Comparison of ENCODE assay signal across 8 mouse cellular contexts in genomic region chr2:30123729-30124471, GRCm38 (mm10). TPM values are rescaled to one million over a fixed set of nuclear protein-coding genes. Genes with fewer than 3 reads are reported as not detected.
DNase-seq lines count a peak whose midpoint lies in the region; ATAC-seq and TF ChIP-seq lines count a peak whose summit lies in the region.

No protein-coding gene starts in this region.

- under 1% methylated on average over 44 of the region's 44 CpGs for WGBS in kidney, postnatal 0 days
- WGBS in embryonic facial prominence, embryonic 14.5 days, result 1% methylated on average over 26 of the region's 44 CpGs
- 1% methylated on average over 44 of the region's 44 CpGs for WGBS in midbrain, embryonic 14.5 days

- H3K79me2 ChIP-seq in MEL (ENCODE audit: control insufficient read depth, insufficient read depth, low read length, poor library complexity), result peaks cover 2% of the 10 kb centered on the region; the same call in 1 of the 2 replicates

- peak overlapping the region; percentile 94 for H3K4me2 ChIP-seq in kidney, postnatal 0 days (ENCODE audit: low read length)
- H3K4me2 ChIP-seq in embryonic facial prominence, embryonic 14.5 days (ENCODE audit: low read depth, low read length), result peak overlapping the region; percentile 82
- peak overlapping the region; percentile 97 for H3K4me2 ChIP-seq in midbrain, embryonic 14.5 days (ENCODE audit: low read length)

- no peak; the same call in 1 of the 2 replicates for ATAC-seq in kidney, postnatal 0 days (replicated peaks; ENCODE audit: low FRiP score, low read depth)
- ATAC-seq in embryonic facial prominence, embryonic 14.5 days (ENCODE audit: low read depth), result peak; percentile 62
- ATAC-seq in inflammation-experienced regulatory T-cells, adult 6 months, result peak; percentile 59
- ATAC-seq in midbrain, embryonic 14.5 days (ENCODE audit: low FRiP score, low TSS enrichment), result peak; percentile 66

- no peak for TF ChIP-seq RAD21 in MEL (IDR thresholded peaks at IDR 0.05; ENCODE audit: low read depth, low read length)

- H3K4me1 ChIP-seq in kidney, postnatal 0 days (replicated peaks; ENCODE audit: insufficient read depth, low read length), result peaks cover 15% of the 10 kb centered on the region; the same call in 1 of the 2 replicates
- peaks cover 2 to 11% of the 10 kb centered on the region in 2 experiments for H3K4me1 ChIP-seq in MEL (ENCODE audit: control insufficient read depth in 1 of 2, insufficient read depth in 2 of 2, low read length in 2 of 2)
- peaks cover 13% of the 10 kb centered on the region for H3K4me1 ChIP-seq in embryonic facial prominence, embryonic 14.5 days (ENCODE audit: control insufficient read depth, insufficient read depth, low read length)
- peaks cover 35% of the 10 kb centered on the region for H3K4me1 ChIP-seq in midbrain, embryonic 14.5 days (ENCODE audit: control insufficient read depth, insufficient read depth, low read length)

- TF ChIP-seq POLR2A in MEL (IDR thresholded peaks at IDR 0.05; ENCODE audit: control insufficient read depth in 1 of 2, insufficient read depth in 1 of 2, low read depth in 1 of 2, low read length in 2 of 2, poor library complexity in 1 of 2), result no peak

- TF ChIP-seq EP300 in MEL (IDR thresholded peaks at IDR 0.05; ENCODE audit: low read depth in 1 of 2, low read length in 2 of 2), result no peak

- H3K4me3 ChIP-seq in kidney, postnatal 0 days (replicated peaks; ENCODE audit: low read depth, low read length), result peak overlapping the region; percentile 71
- peak overlapping the region; percentile 74 to 95 for H3K4me3 ChIP-seq in MEL (ENCODE audit: control insufficient read depth in 1 of 2, insufficient read depth in 1 of 2, low read depth in 2 of 2, low read length in 2 of 2)
- peak overlapping the region; percentile 80 for H3K4me3 ChIP-seq in embryonic facial prominence, embryonic 14.5 days (ENCODE audit: low read depth, low read length)
- peak overlapping the region; percentile 88 for H3K4me3 ChIP-seq in midbrain, embryonic 14.5 days (replicated peaks; ENCODE audit: low read depth, low read length)

- peak overlapping the region; percentile 88 for H3K9ac ChIP-seq in kidney, postnatal 0 days (ENCODE audit: low read depth, low read length)
- H3K9ac ChIP-seq in MEL (ENCODE audit: control insufficient read depth, low read depth, low read length, poor library complexity, severe bottlenecking), result peak overlapping the region; percentile 93
- H3K9ac ChIP-seq in embryonic facial prominence, embryonic 14.5 days (ENCODE audit: low read depth, low read length), result peak overlapping the region; percentile 87
- H3K9ac ChIP-seq in midbrain, embryonic 14.5 days (replicated peaks; ENCODE audit: low read length), result peak overlapping the region; percentile 95

- H3K9me3 ChIP-seq in kidney, postnatal 0 days (replicated peaks; ENCODE audit: low read length), result no peaks in the 10 kb centered on the region
- H3K9me3 ChIP-seq in MEL (replicated peaks; ENCODE audit: insufficient read depth, low read length), result no peaks in the 10 kb centered on the region
- H3K9me3 ChIP-seq in embryonic facial prominence, embryonic 14.5 days (ENCODE audit: control insufficient read depth, low read length), result no peaks in the 10 kb centered on the region
- no peaks in the 10 kb centered on the region for H3K9me3 ChIP-seq in midbrain, embryonic 14.5 days (ENCODE audit: control insufficient read depth, low read length)

- no peak for DNase-seq in kidney, postnatal 0 days (ENCODE audit: low spot score)
- no peak for DNase-seq in kidney, postnatal 4 days
- no peak for DNase-seq in MEL (ENCODE audit: low read depth, low spot score)
- no peak for DNase-seq in embryonic facial prominence, embryonic 14.5 days (ENCODE audit: low spot score)
- DNase-seq in midbrain, embryonic 14.5 days, result no peak
- no peak for DNase-seq in thymus, postnatal 0 days (ENCODE audit: low spot score)
- no peak for DNase-seq in right cerebral cortex, postnatal 14 days

- H3K27me3 ChIP-seq in kidney, postnatal 0 days (ENCODE audit: insufficient read depth, low read length), result no peaks in the 10 kb centered on the region
- H3K27me3 ChIP-seq in MEL (ENCODE audit: control insufficient read depth in 1 of 2, insufficient read depth in 2 of 2, low read length in 2 of 2), result no peaks in the 10 kb centered on the region
- no peaks in the 10 kb centered on the region for H3K27me3 ChIP-seq in embryonic facial prominence, embryonic 14.5 days (replicated peaks; ENCODE audit: control insufficient read depth, insufficient read depth, low read length)
- H3K27me3 ChIP-seq in midbrain, embryonic 14.5 days (ENCODE audit: control insufficient read depth, insufficient read depth, low read length), result no peaks in the 10 kb centered on the region

- peak overlapping the region; percentile 90 for H3K27ac ChIP-seq in kidney, postnatal 0 days
- peak overlapping the region; percentile 15; the same call in 1 of the 2 replicates for H3K27ac ChIP-seq in MEL (ENCODE audit: control insufficient read depth, low read depth, low read length)
- H3K27ac ChIP-seq in embryonic facial prominence, embryonic 14.5 days (replicated peaks; ENCODE audit: low read depth, low read length), result peak overlapping the region; percentile 63
- H3K27ac ChIP-seq in midbrain, embryonic 14.5 days (replicated peaks; ENCODE audit: low read depth, low read length), result peak overlapping the region; percentile 91

- H3K36me3 ChIP-seq in kidney, postnatal 0 days (ENCODE audit: insufficient read depth, low read length), result no peaks in the 10 kb centered on the region
- H3K36me3 ChIP-seq in MEL (ENCODE audit: control insufficient read depth in 1 of 2, insufficient read depth in 2 of 2, low read length in 2 of 2), result peaks cover 0 to 7% of the 10 kb centered on the region in 2 experiments; a peak in 2 of 4 replicates
- H3K36me3 ChIP-seq in embryonic facial prominence, embryonic 14.5 days (ENCODE audit: control insufficient read depth, insufficient read depth, low read length), result no peaks in the 10 kb centered on the region; the same call in 1 of the 2 replicates
- H3K36me3 ChIP-seq in midbrain, embryonic 14.5 days (ENCODE audit: control insufficient read depth, insufficient read depth, low read length), result 0 out of 2 replicates have a peak, but pooled peaks cover 5% of the 10 kb centered on the region

- no peak; the same call in 1 of the 2 replicates for TF ChIP-seq CTCF in kidney, postnatal 0 days (IDR thresholded peaks at IDR 0.05; ENCODE audit: low read depth)
- TF ChIP-seq CTCF in MEL (IDR thresholded peaks at IDR 0.05 in 2 of 3, conservative IDR thresholded peaks at IDR 0.05 in 1 of 3; ENCODE audit: control insufficient read depth in 1 of 3, insufficient read depth in 1 of 3, low read depth in 2 of 3, low read length in 3 of 3, poor library complexity in 1 of 3, severe bottlenecking in 1 of 3), result no peak

RNA-seq across cellular contexts. Expression of gene Zer1, which starts 0.5 kb away (rescaled TPM):
- 4.4 and 4.9 TPM in 2 replicates for polyA plus RNA-seq in kidney, postnatal 0 days (2015; fragmentation: Nextera tagmentation; extraction: Ambion mirVana)
- total RNA-seq in MEL (2012; rRNA removed), result 3.9 and 4.3 TPM in 2 replicates
- 10 to 100 TPM in 1 of 2 experiments, not detected in 1; 14.0 TPM for polyA plus RNA-seq in MEL (2012; ENCODE audit: insufficient read depth in 1 of 2, insufficient read length in 2 of 2, low read depth in 1 of 2, low replicate concordance in 2 of 2, missing spikeins in 1 of 2)
- 7.9 and 8.3 TPM in 2 replicates for polyA plus RNA-seq in embryonic facial prominence, embryonic 14.5 days (2014; fragmentation: Nextera tagmentation; extraction: Ambion mirVana)
- polyA plus RNA-seq in inflammation-experienced regulatory T-cells, adult 6 months (2017; shearing (Covaris generic)), result 10 to 100 TPM in 2 of 3 experiments, 1 to 10 TPM in 1; 9.1 to 29.1 (median 14.0) TPM
- polyA plus RNA-seq in midbrain, embryonic 14.5 days (2014; fragmentation: Nextera tagmentation; extraction: Ambion mirVana), result 15.1 and 15.6 TPM in 2 replicates
- 5.6 and 9.6 TPM in 2 replicates for polyA plus RNA-seq in thymus, postnatal 0 days (2015; fragmentation: Nextera tagmentation; extraction: Ambion mirVana)

RNA-seq across cellular contexts. Expression of gene Tbc1d13, which starts 9.6 kb away (rescaled TPM):
- polyA plus RNA-seq in kidney, postnatal 0 days (2015; fragmentation: Nextera tagmentation; extraction: Ambion mirVana), result 6.4 and 6.6 TPM in 2 replicates
- total RNA-seq in MEL (2012; rRNA removed), result 49.1 and 62.4 TPM in 2 replicates
- polyA plus RNA-seq in MEL (2012; ENCODE audit: insufficient read depth in 1 of 2, insufficient read length in 2 of 2, low read depth in 1 of 2, low replicate concordance in 2 of 2, missing spikeins in 1 of 2), result 10 to 100 TPM in 1 of 2 experiments, not detected in 1; 78.5 TPM
- 10.5 TPM in 2 replicates for polyA plus RNA-seq in embryonic facial prominence, embryonic 14.5 days (2014; fragmentation: Nextera tagmentation; extraction: Ambion mirVana)
- 1 to 10 TPM; 6.5 to 9.0 (median 8.8) TPM for polyA plus RNA-seq in inflammation-experienced regulatory T-cells, adult 6 months (2017; shearing (Covaris generic))
- polyA plus RNA-seq in midbrain, embryonic 14.5 days (2014; fragmentation: Nextera tagmentation; extraction: Ambion mirVana), result 17.7 and 20.4 TPM in 2 replicates
- polyA plus RNA-seq in thymus, postnatal 0 days (2015; fragmentation: Nextera tagmentation; extraction: Ambion mirVana), result 4.9 and 5.7 TPM in 2 replicates

RNA-seq across cellular contexts. Expression of gene Zdhhc12, which starts 30.5 kb away (rescaled TPM):
- 31.8 and 37.0 TPM in 2 replicates for polyA plus RNA-seq in kidney, postnatal 0 days (2015; fragmentation: Nextera tagmentation; extraction: Ambion mirVana)
- 22.6 and 25.1 TPM in 2 replicates for total RNA-seq in MEL (2012; rRNA removed)
- polyA plus RNA-seq in MEL (2012; ENCODE audit: insufficient read depth in 1 of 2, insufficient read length in 2 of 2, low read depth in 1 of 2, low replicate concordance in 2 of 2, missing spikeins in 1 of 2), result 10 to 100 TPM in 1 of 2 experiments, not detected in 1; 42.1 TPM
- 26.1 and 28.9 TPM in 2 replicates for polyA plus RNA-seq in embryonic facial prominence, embryonic 14.5 days (2014; fragmentation: Nextera tagmentation; extraction: Ambion mirVana)
- polyA plus RNA-seq in inflammation-experienced regulatory T-cells, adult 6 months (2017; shearing (Covaris generic)), result 10 to 100 TPM; 30.9 to 38.9 (median 31.7) TPM
- polyA plus RNA-seq in midbrain, embryonic 14.5 days (2014; fragmentation: Nextera tagmentation; extraction: Ambion mirVana), result 17.6 and 18.7 TPM in 2 replicates
- polyA plus RNA-seq in thymus, postnatal 0 days (2015; fragmentation: Nextera tagmentation; extraction: Ambion mirVana), result 28.8 and 29.5 TPM in 2 replicates

RNA-seq across cellular contexts. Expression of gene Pkn3, which starts 46.4 kb away (rescaled TPM):
- polyA plus RNA-seq in kidney, postnatal 0 days (2015; fragmentation: Nextera tagmentation; extraction: Ambion mirVana), result 5.7 and 6.4 TPM in 2 replicates
- 2.0 and 2.9 TPM in 2 replicates for total RNA-seq in MEL (2012; rRNA removed)
- 1 to 10 TPM in 1 of 2 experiments, not detected in 1; 5.8 TPM for polyA plus RNA-seq in MEL (2012; ENCODE audit: insufficient read depth in 1 of 2, insufficient read length in 2 of 2, low read depth in 1 of 2, low replicate concordance in 2 of 2, missing spikeins in 1 of 2)
- polyA plus RNA-seq in embryonic facial prominence, embryonic 14.5 days (2014; fragmentation: Nextera tagmentation; extraction: Ambion mirVana), result 5.6 and 7.6 TPM in 2 replicates
- under 1 TPM; 0.59 to 0.91 (median 0.71) TPM for polyA plus RNA-seq in inflammation-experienced regulatory T-cells, adult 6 months (2017; shearing (Covaris generic))
- 1.1 and 1.9 TPM in 2 replicates for polyA plus RNA-seq in midbrain, embryonic 14.5 days (2014; fragmentation: Nextera tagmentation; extraction: Ambion mirVana)
- 3.5 and 3.7 TPM in 2 replicates for polyA plus RNA-seq in thymus, postnatal 0 days (2015; fragmentation: Nextera tagmentation; extraction: Ambion mirVana)

RNA-seq across cellular contexts. Expression of gene Endog, which starts 47.4 kb away (rescaled TPM):
- 53.5 and 58.2 TPM in 2 replicates for polyA plus RNA-seq in kidney, postnatal 0 days (2015; fragmentation: Nextera tagmentation; extraction: Ambion mirVana)
- total RNA-seq in MEL (2012; rRNA removed), result 27.2 and 27.9 TPM in 2 replicates
- polyA plus RNA-seq in MEL (2012; ENCODE audit: insufficient read depth in 1 of 2, insufficient read length in 2 of 2, low read depth in 1 of 2, low replicate concordance in 2 of 2, missing spikeins in 1 of 2), result 10 to 100 TPM in 1 of 2 experiments, not detected in 1; 19.4 TPM
- polyA plus RNA-seq in embryonic facial prominence, embryonic 14.5 days (2014; fragmentation: Nextera tagmentation; extraction: Ambion mirVana), result 21.9 and 26.5 TPM in 2 replicates
- polyA plus RNA-seq in inflammation-experienced regulatory T-cells, adult 6 months (2017; shearing (Covaris generic)), result 1 to 10 TPM; 1.5 to 3.4 (median 3.4) TPM
- polyA plus RNA-seq in midbrain, embryonic 14.5 days (2014; fragmentation: Nextera tagmentation; extraction: Ambion mirVana), result 23.2 and 28.1 TPM in 2 replicates
- 22.6 and 23.5 TPM in 2 replicates for polyA plus RNA-seq in thymus, postnatal 0 days (2015; fragmentation: Nextera tagmentation; extraction: Ambion mirVana)

Comparison
In these comparisons a context has a peak if more than half of its experiments do, and no peak if none do; other contexts are left out.
1. H3K27ac ChIP-seq: peak in every context shown above with its lines; median percentile 91 in midbrain, embryonic 14.5 days; 90 in kidney, postnatal 0 days; 63 in embryonic facial prominence, embryonic 14.5 days; 15 in MEL.